ENCODE assay signal across 20 mouse cellular contexts in genomic region chr1:187899541-187899940, GRCm38 (mm10).
"Had no signal": no experiment of that assay in that cellular context is flagged by ENCODE, and none has a peak within 500 bp of the region (broad histone marks: within the 10 kb centered on the region; RNA-seq: fewer than 3 reads in every experiment).

No protein-coding gene starts in this region.

- ATAC-seq: liver, postnatal 0 days; midbrain, embryonic 16.5 days had no signal

- H3K27me3 ChIP-seq: liver, embryonic 13.5 days; liver, embryonic 15.5 days; lung, embryonic 15.5 days; megakaryocyte, embryonic 14.5 days; midbrain, embryonic 12.5 days; neural tube, embryonic 12.5 days had no signal

- H3K9ac ChIP-seq: liver, embryonic 13.5 days; liver, embryonic 15.5 days; liver, postnatal 0 days; lung, embryonic 15.5 days; midbrain, embryonic 12.5 days; neural tube, embryonic 12.5 days had no signal

- H3K9me3 ChIP-seq: liver, embryonic 13.5 days; liver, embryonic 15.5 days; lung, embryonic 15.5 days; midbrain, embryonic 12.5 days; neural tube, embryonic 12.5 days had no signal

- H3K4me1 ChIP-seq: liver, embryonic 13.5 days; liver, embryonic 15.5 days; lung, embryonic 15.5 days; megakaryocyte, embryonic 14.5 days; midbrain, embryonic 12.5 days; neural tube, embryonic 12.5 days had no signal

- H3K36me3 ChIP-seq: liver, embryonic 13.5 days; liver, embryonic 15.5 days; lung, embryonic 15.5 days; midbrain, embryonic 12.5 days; neural tube, embryonic 12.5 days had no signal

- H3K4me2 ChIP-seq: liver, embryonic 11.5 days; liver, embryonic 13.5 days; liver, embryonic 15.5 days; lung, embryonic 15.5 days; midbrain, embryonic 12.5 days; neural tube, embryonic 12.5 days had no signal

- DNase-seq: liver; liver, embryonic 13.5 days; liver, postnatal 0 days; midbrain, embryonic 14.5 days; retina, postnatal 1 day; right cerebral cortex, adult 18-20 months; right cerebral cortex, postnatal 25 days; right cerebral cortex, postnatal 4 days; spleen, adult 18-20 months; thymus, adult 18-20 months; thymus, postnatal 14 days; thymus, postnatal 36 days had no signal

- H3K27ac ChIP-seq: liver, embryonic 13.5 days; liver, embryonic 15.5 days; lung, embryonic 15.5 days; macrophage; midbrain, embryonic 12.5 days; neural tube, embryonic 12.5 days had no signal

- H3K4me3 ChIP-seq: liver, embryonic 13.5 days; liver, embryonic 15.5 days; lung, embryonic 15.5 days; megakaryocyte, embryonic 14.5 days; midbrain, embryonic 12.5 days; neural tube, embryonic 12.5 days had no signal
